Mouse (Mus musculus): ENCODE results near the gene Nr4a1. TPM values are rescaled to one million over a fixed set of nuclear protein-coding genes. Genes with fewer than 3 reads are reported as not detected.
A peak's percentile ranks its signal among the peaks of the same experiment; 100 is the strongest.

Gene Nr4a1
- polyA plus RNA-seq, 1 experiment from 2014 or later, result 4.0 TPM

DNA sequence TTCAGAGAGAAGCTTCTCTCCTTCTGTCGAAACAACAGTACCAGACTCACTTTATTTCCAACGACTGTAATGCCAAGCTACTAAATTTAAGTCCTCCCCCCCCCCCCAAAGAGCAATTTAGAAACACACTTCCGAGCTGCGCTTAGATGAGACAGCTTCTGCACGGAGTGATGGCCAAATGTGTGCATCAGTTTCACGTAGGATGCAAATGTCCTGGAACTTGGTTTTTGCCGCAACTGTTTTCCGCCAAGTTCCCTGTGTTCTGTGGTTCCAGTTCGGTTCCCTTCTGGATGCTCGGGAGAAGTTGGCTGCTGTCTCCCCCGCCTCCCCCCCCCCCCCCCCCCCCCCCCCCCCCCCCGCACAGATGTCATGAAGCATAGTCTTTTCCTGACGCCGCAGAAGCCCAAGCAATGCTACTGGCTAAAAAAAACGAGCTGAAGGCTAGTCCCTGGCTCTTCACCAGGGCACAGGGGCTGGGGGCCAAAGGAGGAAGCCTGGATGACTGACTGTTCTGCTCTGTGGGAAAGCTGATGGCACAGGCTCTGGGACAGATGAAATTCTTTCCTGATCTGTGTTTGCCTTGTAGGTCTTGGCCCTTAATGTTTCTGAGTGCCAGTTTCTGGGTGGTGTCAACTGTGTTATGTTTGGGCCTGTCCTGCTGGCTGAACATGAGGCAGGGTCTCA is 57.2 kb downstream of the Nr4a1 start:
- Histone ChIP-seq H3K36me3 (ENCODE audit: control insufficient read depth, insufficient read depth, low read length) (no peaks in the 10 kb centered on the region), H3K27me3 (ENCODE audit: control insufficient read depth, insufficient read depth, low read length) (no peaks in the 10 kb centered on the region), H3K27ac (replicated peaks; ENCODE audit: low read depth, low read length) (no peak overlapping the region), H3K4me3 (ENCODE audit: low read depth, low read length) (no peak overlapping the region), H3K9me3 (ENCODE audit: control insufficient read depth, low read length) (no peaks in the 10 kb centered on the region), H3K4me1 (ENCODE audit: control insufficient read depth, insufficient read depth, low read length) (peaks cover 5% of the 10 kb centered on the region; the same call in 1 of the 2 replicates), H3K9ac (ENCODE audit: low read length) (no peak overlapping the region), H3K4me2 (ENCODE audit: low read depth, severe bottlenecking) (no peak overlapping the region)
- DNase-seq (ENCODE audit: low spot score) (no peak), ATAC-seq (ENCODE audit: insufficient number of reproducible peaks, low FRiP score, low TSS enrichment, low read depth) (no peak)
- WGBS, result 61% methylated on average over 14 of the region's 15 CpGs

- ATAC-seq (ENCODE audit: insufficient number of reproducible peaks, low FRiP score, low TSS enrichment, low read depth), result no peak
- H3K9me3 ChIP-seq (ENCODE audit: control insufficient read depth, low read length), result no peaks in the 10 kb centered on the region
- WGBS, result 78% methylated on average over 6 of the region's 6 CpGs
- no peak overlapping the region for H3K4me2 ChIP-seq (ENCODE audit: low read depth, severe bottlenecking)
- no peak overlapping the region for H3K4me3 ChIP-seq (ENCODE audit: low read depth, low read length)
- no peak overlapping the region for H3K27ac ChIP-seq (replicated peaks; ENCODE audit: low read depth, low read length)
- no peaks in the 10 kb centered on the region for H3K36me3 ChIP-seq (ENCODE audit: control insufficient read depth, insufficient read depth, low read length)
- DNase-seq (ENCODE audit: low spot score), result no peak
- peaks cover 7% of the 10 kb centered on the region; the same call in 1 of the 2 replicates for H3K4me1 ChIP-seq (ENCODE audit: control insufficient read depth, insufficient read depth, low read length)
- no peaks in the 10 kb centered on the region for H3K27me3 ChIP-seq (ENCODE audit: control insufficient read depth, insufficient read depth, low read length)
- H3K9ac ChIP-seq (ENCODE audit: low read length), result no peak overlapping the region
Observed at GRCm38 (mm10) chr15:101312006-101312405, 57.9 kb downstream of the Nr4a1 start.

DNA sequence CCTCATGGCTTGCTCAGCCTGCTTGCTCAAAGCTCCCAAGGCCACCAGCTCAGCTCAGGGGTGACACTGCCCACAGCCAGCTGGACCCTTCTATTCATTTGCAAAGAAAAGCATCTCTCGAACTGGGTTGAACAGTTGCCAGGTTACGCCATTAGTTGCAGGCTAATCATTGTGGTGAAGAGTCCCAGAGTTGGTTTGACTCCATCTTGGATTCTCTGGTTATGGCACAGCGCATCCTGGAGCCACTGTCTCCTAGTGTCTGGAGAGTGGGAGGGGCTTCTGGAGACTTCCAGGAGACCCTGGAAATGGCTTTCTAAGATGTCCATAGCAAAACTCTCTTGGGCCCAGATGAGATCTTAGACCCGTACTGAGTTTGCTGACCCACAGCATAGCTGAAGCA is 61.3 kb downstream of the Nr4a1 start:
- H3K4me2 ChIP-seq (ENCODE audit: low read depth, severe bottlenecking), result no peak overlapping the region
- H3K36me3 ChIP-seq (ENCODE audit: control insufficient read depth, insufficient read depth, low read length), result no peaks in the 10 kb centered on the region
- H3K9ac ChIP-seq (ENCODE audit: low read length), result no peak overlapping the region
- 0 out of 2 replicates have a peak, but pooled peaks cover 10% of the 10 kb centered on the region for H3K4me1 ChIP-seq (ENCODE audit: control insufficient read depth, insufficient read depth, low read length)
- no peaks in the 10 kb centered on the region for H3K9me3 ChIP-seq (ENCODE audit: control insufficient read depth, low read length)
- H3K4me3 ChIP-seq (ENCODE audit: low read depth, low read length), result no peak overlapping the region
- ATAC-seq (ENCODE audit: insufficient number of reproducible peaks, low FRiP score, low TSS enrichment, low read depth), result no peak
- no peak overlapping the region for H3K27ac ChIP-seq (replicated peaks; ENCODE audit: low read depth, low read length)
- no peaks in the 10 kb centered on the region for H3K27me3 ChIP-seq (ENCODE audit: control insufficient read depth, insufficient read depth, low read length)
- DNase-seq (ENCODE audit: low spot score), result no peak
- WGBS, result 88% methylated on average over 4 of the region's 4 CpGs

DNA sequence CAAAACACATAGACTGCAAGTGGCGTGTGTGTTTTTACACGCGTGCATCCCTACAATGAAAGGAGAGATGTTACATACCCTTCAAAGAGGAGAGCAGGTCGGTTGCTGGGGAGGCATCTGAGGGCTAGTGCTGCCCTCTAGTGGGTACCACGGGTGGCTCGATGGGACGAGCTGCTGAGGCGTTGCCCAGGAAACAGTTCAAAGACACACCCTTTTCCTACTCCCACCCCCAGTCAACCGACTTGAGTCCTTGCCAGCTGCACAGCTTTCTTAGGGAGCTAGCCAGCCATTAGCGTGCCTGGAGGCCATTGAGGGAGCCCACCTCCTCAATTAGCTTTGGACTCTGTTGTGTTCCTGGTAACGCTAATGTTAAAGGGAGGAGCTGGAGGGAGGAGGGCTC is 61.8 kb downstream of the Nr4a1 start:
- H3K9ac ChIP-seq (ENCODE audit: low read length), result no peak overlapping the region
- 6% methylated on average over 11 of the region's 11 CpGs for WGBS
- no peaks in the 10 kb centered on the region for H3K27me3 ChIP-seq (ENCODE audit: control insufficient read depth, insufficient read depth, low read length)
- H3K9me3 ChIP-seq (ENCODE audit: control insufficient read depth, low read length), result no peaks in the 10 kb centered on the region
- DNase-seq (ENCODE audit: low spot score), result peak; percentile 92
- ATAC-seq (ENCODE audit: insufficient number of reproducible peaks, low FRiP score, low TSS enrichment, low read depth), result peak; percentile 90
- no peak overlapping the region for H3K27ac ChIP-seq (replicated peaks; ENCODE audit: low read depth, low read length)
- 0 out of 2 replicates have a peak, but pooled peaks cover 10% of the 10 kb centered on the region for H3K4me1 ChIP-seq (ENCODE audit: control insufficient read depth, insufficient read depth, low read length)
- peak overlapping the region; percentile 20; the same call in 1 of the 2 replicates for H3K4me2 ChIP-seq (ENCODE audit: low read depth, severe bottlenecking)
- H3K36me3 ChIP-seq (ENCODE audit: control insufficient read depth, insufficient read depth, low read length), result no peaks in the 10 kb centered on the region
- no peak overlapping the region for H3K4me3 ChIP-seq (ENCODE audit: low read depth, low read length)

DNA sequence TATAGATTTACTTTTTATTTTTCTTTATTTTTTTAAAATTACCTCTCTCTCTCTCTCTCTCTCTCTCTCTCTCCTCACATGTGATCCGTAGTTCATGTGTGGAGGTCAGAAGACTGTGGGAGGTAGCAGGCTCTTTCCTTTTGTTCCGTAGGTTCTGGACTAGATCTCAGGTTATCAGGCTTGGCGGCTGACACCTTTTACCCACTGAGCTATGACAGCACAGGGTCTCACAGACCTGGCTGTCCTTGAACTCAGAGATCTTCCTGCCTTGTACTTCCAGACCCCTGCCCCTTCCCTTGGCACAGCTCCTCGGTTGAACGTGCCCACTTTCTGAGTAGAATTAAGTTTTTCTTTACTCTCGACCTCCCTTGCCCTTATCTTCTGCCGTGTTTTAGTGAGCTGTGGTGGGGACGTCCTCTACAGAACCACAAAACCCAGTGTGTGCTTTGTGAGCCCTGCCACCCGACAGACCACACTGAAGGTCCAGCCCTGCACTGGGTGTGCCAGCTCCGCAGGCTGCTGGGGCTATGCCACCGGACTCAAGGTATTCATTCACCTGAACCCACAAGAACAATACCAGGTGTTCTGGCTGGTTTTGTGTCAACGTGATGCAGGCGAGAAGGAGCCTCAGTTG is 62.3 kb downstream of the Nr4a1 start:
- H3K9ac ChIP-seq (ENCODE audit: low read length), result no peak overlapping the region
- ATAC-seq (ENCODE audit: insufficient number of reproducible peaks, low FRiP score, low TSS enrichment, low read depth), result no peak
- no peak overlapping the region for H3K27ac ChIP-seq (replicated peaks; ENCODE audit: low read depth, low read length)
- WGBS, result 69% methylated on average over 13 of the region's 13 CpGs
- no peaks in the 10 kb centered on the region for H3K27me3 ChIP-seq (ENCODE audit: control insufficient read depth, insufficient read depth, low read length)
- no peak overlapping the region for H3K4me3 ChIP-seq (ENCODE audit: low read depth, low read length)
- DNase-seq (ENCODE audit: low spot score), result no peak
- 0 out of 2 replicates have a peak, but pooled peaks cover 10% of the 10 kb centered on the region for H3K4me1 ChIP-seq (ENCODE audit: control insufficient read depth, insufficient read depth, low read length)
- no peak overlapping the region for H3K4me2 ChIP-seq (ENCODE audit: low read depth, severe bottlenecking)
- no peaks in the 10 kb centered on the region for H3K36me3 ChIP-seq (ENCODE audit: control insufficient read depth, insufficient read depth, low read length)
- H3K9me3 ChIP-seq (ENCODE audit: control insufficient read depth, low read length), result no peaks in the 10 kb centered on the region

- ATAC-seq (ENCODE audit: insufficient number of reproducible peaks, low FRiP score, low TSS enrichment, low read depth), result no peak
- H3K4me1 ChIP-seq (ENCODE audit: control insufficient read depth, insufficient read depth, low read length), result 0 out of 2 replicates have a peak, but pooled peaks cover 10% of the 10 kb centered on the region
- no peak for DNase-seq (ENCODE audit: low spot score)
- 68% methylated on average over 18 of the region's 18 CpGs for WGBS
- H3K9me3 ChIP-seq (ENCODE audit: control insufficient read depth, low read length), result no peaks in the 10 kb centered on the region
- no peak overlapping the region for H3K9ac ChIP-seq (ENCODE audit: low read length)
- H3K27ac ChIP-seq (replicated peaks; ENCODE audit: low read depth, low read length), result no peak overlapping the region
- H3K4me3 ChIP-seq (ENCODE audit: low read depth, low read length), result no peak overlapping the region
- H3K27me3 ChIP-seq (ENCODE audit: control insufficient read depth, insufficient read depth, low read length), result no peaks in the 10 kb centered on the region
- H3K4me2 ChIP-seq (ENCODE audit: low read depth, severe bottlenecking), result no peak overlapping the region
- H3K36me3 ChIP-seq (ENCODE audit: control insufficient read depth, insufficient read depth, low read length), result no peaks in the 10 kb centered on the region
Observed at GRCm38 (mm10) chr15:101316913-101317813, 63.1 kb downstream of the Nr4a1 start.

DNA sequence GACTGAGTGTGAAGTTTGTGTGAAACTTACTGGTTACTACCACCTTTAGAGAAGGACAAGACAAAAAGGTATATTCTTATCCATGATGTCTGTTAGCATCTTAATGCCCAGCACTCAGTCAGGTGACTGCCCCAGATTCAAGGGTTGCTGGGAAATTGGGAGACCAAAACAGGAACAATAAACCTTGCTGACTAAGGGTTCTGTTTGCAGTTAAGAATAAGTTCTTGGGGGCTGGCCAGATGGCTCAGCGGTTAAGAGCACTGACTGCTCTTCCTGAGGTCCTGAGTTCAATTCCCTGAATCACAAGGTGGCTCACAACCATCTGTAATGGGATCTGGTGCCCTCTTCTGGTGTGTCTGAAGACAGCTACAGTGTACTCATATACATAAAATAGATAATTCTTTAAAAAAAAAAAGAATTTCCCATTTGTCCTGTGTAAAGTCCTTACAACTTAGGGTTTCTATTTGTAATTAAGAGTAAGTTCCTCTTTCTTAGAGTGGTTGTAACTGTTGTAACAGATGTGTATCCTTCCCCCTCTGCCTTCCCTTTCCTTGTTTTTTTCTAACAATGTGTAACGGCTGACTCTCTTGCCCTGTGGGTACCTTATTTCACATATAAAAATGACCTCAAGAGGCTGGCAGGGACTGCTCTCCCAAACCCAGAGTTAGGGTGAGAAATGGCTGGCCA is 63.9 kb downstream of the Nr4a1 start:
- H3K27ac ChIP-seq (replicated peaks; ENCODE audit: low read depth, low read length), result no peak overlapping the region
- H3K4me3 ChIP-seq (ENCODE audit: low read depth, low read length), result no peak overlapping the region
- H3K27me3 ChIP-seq (ENCODE audit: control insufficient read depth, insufficient read depth, low read length), result no peaks in the 10 kb centered on the region
- DNase-seq (ENCODE audit: low spot score), result no peak
- H3K36me3 ChIP-seq (ENCODE audit: control insufficient read depth, insufficient read depth, low read length), result no peaks in the 10 kb centered on the region
- no peaks in the 10 kb centered on the region for H3K9me3 ChIP-seq (ENCODE audit: control insufficient read depth, low read length)
- H3K9ac ChIP-seq (ENCODE audit: low read length), result no peak overlapping the region
- no peak for ATAC-seq (ENCODE audit: insufficient number of reproducible peaks, low FRiP score, low TSS enrichment, low read depth)
- 0 out of 2 replicates have a peak, but pooled peaks cover 10% of the 10 kb centered on the region for H3K4me1 ChIP-seq (ENCODE audit: control insufficient read depth, insufficient read depth, low read length)
- 76% methylated on average over 2 of the region's 2 CpGs for WGBS
- no peak overlapping the region for H3K4me2 ChIP-seq (ENCODE audit: low read depth, severe bottlenecking)

Measured in limb, embryonic 11.5 days (tissue).